Mouse (Mus musculus) embryo, embryonic 9.5 days (tissue): ENCODE results near the gene Mmp17.
A peak's percentile ranks its signal among the peaks of the same experiment; 100 is the strongest.
"Not testable (repeated sequence)": the region's sequence is repeated elsewhere in the genome, so short reads cannot be mapped to it uniquely, and the experiment has no call there.

Experiments
- DNase-seq: peaks from one replicate; pipeline ENCODE4 v3.0.0-alpha.2; 2017; ENCODE audit errors: extremely low spot score

Gene Mmp17

DNA sequence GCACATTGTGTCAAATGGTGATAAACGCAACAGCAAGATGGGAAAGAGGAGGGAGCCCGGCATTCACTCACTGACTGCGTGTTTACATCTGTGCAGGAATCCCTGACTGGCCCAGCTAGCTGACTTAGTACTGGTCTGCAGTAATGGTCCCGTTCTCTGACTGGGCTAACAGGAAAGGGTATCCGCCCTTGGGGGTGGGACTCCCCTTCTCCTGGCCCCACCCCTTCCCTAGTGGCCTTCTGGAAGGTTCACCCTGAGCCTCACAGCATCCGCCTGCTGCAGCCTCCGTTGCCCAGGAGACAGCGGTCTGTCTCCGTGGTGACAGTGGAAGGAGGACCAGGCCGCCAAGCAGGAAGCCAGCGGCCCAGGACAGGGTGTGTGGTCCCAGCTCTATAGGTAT is 6.9 kb downstream of the Mmp17 start:
- DNase-seq, result peak; percentile 26

DNA sequence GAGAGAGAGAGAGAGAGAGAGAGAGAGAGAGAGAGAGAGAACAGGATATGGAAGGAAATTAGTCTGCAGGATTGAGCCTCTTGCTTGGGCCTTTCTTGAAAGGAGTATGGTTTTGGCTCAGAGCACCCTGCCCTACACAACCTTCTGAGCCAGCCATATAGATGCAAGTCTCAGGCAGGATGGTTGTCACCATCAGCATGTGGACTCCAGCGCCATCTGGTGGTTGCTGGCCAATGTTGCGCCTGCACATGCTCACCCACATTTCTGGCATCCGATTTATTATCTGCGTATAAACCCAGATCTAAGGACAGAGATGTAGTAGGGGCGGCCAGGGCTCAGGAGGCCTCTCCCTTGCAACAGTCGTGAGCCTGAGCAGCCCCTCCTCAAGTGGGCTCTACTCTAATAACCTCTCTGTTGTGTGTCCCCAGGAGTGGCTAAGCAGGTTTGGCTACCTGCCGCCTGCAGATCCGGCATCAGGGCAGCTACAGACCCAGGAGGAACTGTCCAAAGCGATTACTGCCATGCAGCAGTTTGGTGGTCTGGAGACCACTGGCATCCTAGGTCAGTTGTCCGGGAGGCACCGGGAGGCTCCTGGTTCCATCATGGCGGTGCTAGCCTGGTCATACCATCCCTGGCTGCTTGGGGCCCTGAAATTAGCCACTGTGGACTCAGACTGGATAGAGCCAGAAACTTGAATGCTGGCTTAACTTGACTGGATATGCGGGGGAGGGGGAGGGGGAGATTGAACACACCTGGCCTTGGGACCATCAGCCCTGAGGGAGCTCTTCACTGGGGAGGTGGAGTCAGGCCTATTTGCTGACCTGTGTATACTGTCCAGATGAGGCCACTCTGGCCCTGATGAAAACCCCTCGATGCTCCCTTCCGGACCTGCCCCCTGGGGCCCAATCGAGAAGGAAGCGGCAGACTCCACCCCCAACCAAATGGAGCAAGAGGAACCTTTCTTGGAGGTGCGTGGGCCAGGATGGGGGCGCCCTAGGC is 10.4 kb downstream of the Mmp17 start:
- peak; percentile 77 for DNase-seq

DNA sequence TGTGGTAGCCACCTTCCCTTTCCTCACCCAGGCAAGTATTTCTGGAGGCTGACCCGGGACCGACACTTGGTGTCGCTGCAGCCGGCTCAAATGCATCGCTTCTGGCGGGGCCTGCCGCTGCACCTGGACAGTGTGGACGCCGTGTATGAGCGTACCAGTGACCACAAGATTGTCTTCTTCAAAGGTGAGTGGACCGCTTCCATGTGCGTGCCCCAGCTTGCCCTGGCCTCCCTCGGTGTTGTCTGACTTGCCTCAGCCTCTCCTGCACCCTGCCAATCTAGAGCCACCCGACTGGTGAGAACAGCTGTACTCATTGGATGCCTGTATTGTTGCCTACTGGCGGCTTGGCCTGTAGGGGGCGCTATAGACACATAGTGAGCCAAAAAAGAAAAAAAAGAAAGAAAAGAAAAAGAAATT is 18.1 kb downstream of the Mmp17 start:
- DNase-seq, result peak; percentile 30

DNA sequence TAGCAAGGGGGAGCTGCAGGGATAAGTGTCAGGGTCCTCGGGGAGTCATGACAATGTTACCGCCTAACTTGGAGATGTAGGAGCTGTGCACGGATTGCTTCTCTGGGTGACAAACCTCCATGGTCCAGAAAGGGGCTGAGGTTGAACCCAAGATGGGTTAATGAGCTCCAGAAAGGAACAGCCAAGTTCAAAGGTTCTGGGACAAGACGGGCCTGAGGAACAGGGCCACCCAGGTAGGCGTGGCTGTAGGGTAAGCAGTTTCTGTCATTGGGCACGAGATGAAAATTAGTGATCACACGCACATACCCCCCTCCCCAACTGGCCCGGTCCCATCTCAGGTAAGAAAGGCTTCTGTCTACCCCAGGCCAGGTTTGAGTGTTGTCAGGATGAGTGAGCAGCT is 23.5 kb downstream of the Mmp17 start:
- no peak for DNase-seq

DNA sequence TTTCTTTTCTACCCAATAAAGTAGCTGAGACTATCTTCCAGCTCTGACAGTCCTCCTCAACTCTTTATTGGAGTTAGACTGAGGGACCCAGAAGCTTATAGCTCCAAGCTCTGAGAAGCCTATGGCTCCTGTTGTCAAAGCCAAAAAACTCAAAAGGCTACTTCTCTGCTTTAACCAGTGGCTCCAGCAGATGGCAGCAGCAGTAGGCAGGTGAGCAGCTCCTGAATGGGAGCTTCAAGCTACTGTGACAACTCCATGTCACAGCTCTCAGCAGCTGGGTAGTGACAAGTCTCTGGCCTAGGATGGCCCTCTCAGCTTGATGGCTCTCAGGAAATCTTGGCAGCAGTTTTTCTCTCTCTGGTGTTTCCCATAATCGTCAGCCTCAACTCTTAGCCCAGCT is 27.1 kb downstream of the Mmp17 start:
- DNase-seq, result peak; percentile 71

DNA sequence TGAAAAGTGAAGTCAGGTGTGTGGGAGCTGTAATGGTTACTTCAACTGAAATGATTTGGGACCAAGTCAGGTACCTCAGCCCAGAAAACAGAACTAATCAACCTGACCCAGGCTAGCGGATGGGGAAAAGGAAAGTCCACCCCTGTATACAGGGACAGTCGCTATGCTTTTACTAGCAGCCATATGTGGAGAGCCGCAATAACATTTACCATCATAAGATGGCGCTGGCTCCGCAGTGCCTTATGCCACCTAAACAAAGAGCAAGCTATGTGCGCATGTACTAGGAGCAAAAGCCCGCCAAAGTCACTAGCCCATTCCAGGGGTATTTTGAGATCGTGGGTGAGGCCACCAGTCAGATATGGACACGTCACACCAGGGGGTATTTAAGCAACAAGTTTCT is 36.6 kb downstream of the Mmp17 start:
- DNase-seq, result not testable (repeated sequence)

DNA sequence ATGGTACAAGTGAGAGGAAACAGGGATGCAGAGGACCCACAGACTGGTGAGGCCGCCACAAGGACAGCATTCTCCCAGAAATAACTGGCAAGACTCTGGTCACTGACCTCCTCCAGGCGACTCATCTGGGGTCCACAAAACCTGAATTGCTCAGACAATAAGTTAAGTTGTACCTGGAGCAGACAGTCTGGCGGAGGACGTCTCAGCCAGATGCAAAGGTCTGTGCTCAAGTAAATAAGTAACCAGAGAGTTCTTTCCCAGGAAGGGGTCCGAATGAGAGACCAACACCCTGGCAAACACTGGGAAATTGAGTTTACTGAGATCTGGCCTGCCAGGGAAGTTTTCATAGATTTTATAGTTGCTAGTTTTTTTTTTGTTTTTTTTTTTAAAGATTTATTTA is 37.4 kb downstream of the Mmp17 start:
- DNase-seq, result no peak

DNA sequence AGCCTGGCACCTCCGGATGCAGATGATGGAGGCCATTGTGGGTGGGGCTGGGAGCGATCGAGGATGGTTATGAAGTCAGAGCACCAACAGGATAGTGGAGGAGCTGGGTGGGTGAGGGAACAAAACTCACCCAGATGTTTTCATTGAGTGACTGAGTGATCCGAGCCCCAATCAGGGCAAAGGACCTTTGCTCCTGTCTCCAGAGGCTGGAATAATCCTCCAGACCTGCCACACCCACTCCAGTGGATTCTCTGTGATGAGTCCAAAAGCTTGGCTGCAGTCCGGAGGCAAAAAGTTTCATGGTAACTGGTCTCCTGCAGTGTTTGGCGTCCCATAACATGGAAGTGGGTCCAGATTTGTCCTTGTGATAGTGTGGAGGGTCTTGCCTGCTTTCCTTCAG is 42.1 kb downstream of the Mmp17 start:
- no peak for DNase-seq

DNA sequence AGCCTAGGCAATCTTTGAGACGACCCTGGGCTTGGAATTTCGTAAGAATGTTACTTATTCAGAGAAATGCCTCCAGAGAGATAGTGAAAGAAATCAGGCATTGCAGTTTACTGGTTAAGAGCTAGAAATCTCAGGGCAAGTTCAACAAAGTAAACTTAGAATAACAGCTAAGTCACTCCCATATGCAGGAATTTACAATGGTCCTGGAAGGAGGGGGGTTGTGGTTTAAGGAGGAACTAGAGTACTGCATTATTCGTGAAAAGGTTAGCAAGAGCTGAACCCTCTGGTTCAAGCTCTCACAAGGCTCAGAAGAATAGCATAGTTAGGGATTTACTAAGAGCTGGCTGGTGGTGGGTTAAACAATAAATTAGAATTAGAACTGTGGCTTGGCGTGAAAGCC is 42.6 kb downstream of the Mmp17 start:
- DNase-seq, result not testable (repeated sequence)

DNA sequence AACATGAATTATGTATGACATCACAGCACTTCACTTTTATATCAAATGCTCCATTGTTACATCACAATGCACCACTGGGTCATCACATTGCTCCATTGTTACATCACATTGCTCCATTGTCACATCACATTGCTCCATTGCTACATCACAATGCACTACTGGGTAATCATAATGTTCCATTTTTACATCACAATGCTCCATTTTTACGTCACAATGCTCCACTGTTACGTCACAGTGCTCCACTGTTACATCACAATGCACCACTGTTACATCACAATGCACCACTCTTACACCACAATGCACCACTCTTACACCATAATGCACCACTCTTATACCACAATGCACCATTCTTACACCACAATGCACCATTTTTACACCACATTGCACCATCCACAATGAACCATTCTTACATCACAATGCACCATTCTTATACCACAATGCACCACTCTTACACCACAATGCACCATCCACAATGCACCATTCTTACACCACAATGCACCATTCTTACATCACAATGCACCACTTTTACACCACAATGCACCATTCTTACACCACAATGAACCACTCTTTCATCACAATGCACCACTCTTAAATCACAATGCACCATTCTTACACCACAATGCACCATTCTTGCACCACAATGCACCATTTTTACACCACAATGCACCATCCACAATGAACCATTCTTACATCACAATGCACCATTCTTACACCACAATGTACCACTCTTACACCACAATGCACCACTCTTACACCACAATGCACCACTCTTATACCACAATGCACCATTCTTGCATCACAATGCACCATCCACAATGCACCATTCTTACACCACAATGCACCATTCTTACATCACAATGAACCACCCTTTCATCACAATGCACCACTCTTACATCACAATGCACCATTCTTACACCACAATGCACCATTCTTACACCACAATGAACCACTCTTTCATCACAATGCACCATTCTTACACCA is 48.6 kb downstream of the Mmp17 start:
- not testable (repeated sequence) for DNase-seq

DNA sequence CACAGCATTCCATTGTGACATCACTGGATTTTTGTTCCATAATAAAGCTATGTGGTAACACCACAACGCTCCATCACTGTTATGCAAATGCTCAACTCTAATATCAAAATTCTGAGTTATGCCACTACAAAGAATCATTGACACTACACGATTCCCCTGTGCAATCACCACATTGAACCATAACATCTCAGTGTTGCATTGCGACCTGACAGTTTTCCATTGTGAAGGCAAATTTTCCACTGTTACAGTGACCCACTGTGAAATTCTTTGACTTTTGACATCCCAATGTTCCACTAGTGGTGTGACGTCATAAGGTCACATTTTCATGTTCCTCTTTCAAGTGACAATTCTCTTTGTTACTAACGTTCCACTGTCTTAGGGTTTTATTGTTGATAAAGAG is 66.9 kb downstream of the Mmp17 start:
- DNase-seq, result no peak

DNA sequence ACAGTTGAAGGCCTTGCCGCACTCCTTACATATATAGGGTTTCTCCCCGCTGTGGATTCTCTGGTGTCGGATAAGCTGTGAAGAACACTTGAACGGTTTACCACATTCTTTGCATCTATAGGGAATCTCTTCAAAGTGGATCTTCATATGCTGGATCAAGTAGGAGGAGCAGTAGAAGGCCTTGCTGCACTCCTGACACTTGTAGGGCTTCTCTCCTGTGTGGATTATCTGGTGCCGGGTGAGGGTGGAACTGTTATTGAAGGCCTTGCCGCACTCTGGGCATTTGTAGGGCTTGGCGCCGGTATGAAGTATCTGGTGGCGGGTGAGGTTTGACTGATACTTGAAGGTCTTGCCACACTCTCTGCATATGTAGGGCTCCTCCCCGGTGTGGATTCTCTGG is 73.0 kb downstream of the Mmp17 start:
- DNase-seq, result no peak

DNA sequence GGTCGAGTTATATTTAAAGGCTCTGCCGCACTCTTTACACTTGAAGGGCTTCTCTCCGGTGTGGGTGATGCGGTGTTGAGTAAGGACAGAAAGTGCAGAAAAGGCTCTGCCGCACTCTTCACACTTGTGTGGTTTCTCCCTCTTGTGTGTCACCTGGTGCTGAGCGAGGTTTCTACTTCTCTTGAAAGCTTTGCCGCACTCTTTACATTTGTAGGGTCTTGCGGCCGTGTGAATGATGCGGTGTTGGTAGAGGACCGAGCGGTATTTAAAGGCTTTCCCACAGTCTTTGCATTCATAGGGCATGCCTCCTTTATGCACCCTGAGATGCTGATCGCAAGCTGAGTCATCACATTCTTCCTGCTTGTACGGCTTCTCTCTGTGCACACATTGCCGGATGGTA is 74.0 kb downstream of the Mmp17 start:
- no peak for DNase-seq
